Mouse (Mus musculus) stomach, postnatal 0 days (tissue): ENCODE results near the gene Ccdc83. TPM values are rescaled to one million over a fixed set of nuclear protein-coding genes. Genes with fewer than 3 reads are reported as not detected.

Experiments used
- ATAC-seq: fragments of 200-750 bp; cut with Nextera tagmentation; 2 replicates; pipeline ENCODE4 v1.8.0; 2017; ENCODE audit not compliant: low FRiP score, low TSS enrichment
- DNase-seq: peaks from one replicate; pipeline ENCODE4 v3.0.0-alpha.2; 2016; ENCODE audit warnings: low spot score
- H3K27ac ChIP-seq: fragments of 300-500 bp; sonication (generic); replicated peaks from 2 replicates; pipeline ENCODE4 v1.5.1; 2014; ENCODE audit warnings: mild to moderate bottlenecking, control low read depth
- H3K27me3 ChIP-seq: fragments of 300-500 bp; sonication (generic); 2 replicates; pipeline ENCODE4 v1.6.1; 2014; ENCODE audit warnings: low read length; ENCODE audit not compliant: control insufficient read depth, insufficient read depth
- H3K36me3 ChIP-seq: fragments of 300-500 bp; sonication (generic); 2 replicates; pipeline ENCODE4 v1.6.1; 2014; ENCODE audit warnings: low read length, mixed read lengths; ENCODE audit not compliant: control insufficient read depth, insufficient read depth
- H3K4me1 ChIP-seq: fragments of 300-500 bp; sonication (generic); replicated peaks from 2 replicates; pipeline ENCODE4 v1.6.1; 2014; ENCODE audit warnings: antibody characterized with exemption; ENCODE audit not compliant: control insufficient read depth, insufficient read depth
- H3K4me2 ChIP-seq: fragments of 300-500 bp; sonication (generic); replicated peaks from 2 replicates; pipeline ENCODE4 v1.6.1; 2014; ENCODE audit warnings: low read depth, mild to moderate bottlenecking, control low read depth, moderate library complexity
- H3K4me3 ChIP-seq: fragments of 300-500 bp; sonication (generic); 2 replicates; pipeline ENCODE4 v1.5.1; 2014; ENCODE audit warnings: low read depth, low read length, control low read depth
- H3K9ac ChIP-seq: fragments of 300-500 bp; sonication (generic); 2 replicates; pipeline ENCODE4 v1.6.1; 2014; ENCODE audit warnings: mild to moderate bottlenecking, low read length, control low read depth, mixed read lengths
- H3K9me3 ChIP-seq: fragments of 300-500 bp; sonication (generic); 2 replicates; pipeline ENCODE4 v1.6.1; 2016; ENCODE audit warnings: low read length; ENCODE audit not compliant: control insufficient read depth
- CTCF ChIP-seq: IDR thresholded peaks from 2 replicates; pipeline ENCODE4 v1.5.1; 2016; ENCODE audit warnings: antibody characterized with exemption, low read depth, mild to moderate bottlenecking, moderate library complexity
- EP300 ChIP-seq: optimal IDR thresholded peaks from 2 replicates; pipeline ENCODE3; 2016; ENCODE audit warnings: antibody characterized with exemption
- WGBS: fragments of 180-500 bp; shearing (Covaris S2); extraction: QIAGEN DNeasy Blood & Tissue Kit; methylation state at CpG from one replicate; pipeline ENCODE4 v1.1.7; 2014; 5-methylcytosine and 5-hydroxymethylcytosine counted together
- polyA plus RNA-seq: library from polyadenylated mRNA; unstranded; fragments of >200 nt; fragmentation: Nextera tagmentation; extraction: Ambion mirVana; gene quantifications from 2 replicates; pipeline ENCODE4 v1.2.1, GENCODE M21; 2015

Gene Ccdc83
- polyA plus RNA-seq, 1 experiment from 2014 or later, result not detected

DNA sequence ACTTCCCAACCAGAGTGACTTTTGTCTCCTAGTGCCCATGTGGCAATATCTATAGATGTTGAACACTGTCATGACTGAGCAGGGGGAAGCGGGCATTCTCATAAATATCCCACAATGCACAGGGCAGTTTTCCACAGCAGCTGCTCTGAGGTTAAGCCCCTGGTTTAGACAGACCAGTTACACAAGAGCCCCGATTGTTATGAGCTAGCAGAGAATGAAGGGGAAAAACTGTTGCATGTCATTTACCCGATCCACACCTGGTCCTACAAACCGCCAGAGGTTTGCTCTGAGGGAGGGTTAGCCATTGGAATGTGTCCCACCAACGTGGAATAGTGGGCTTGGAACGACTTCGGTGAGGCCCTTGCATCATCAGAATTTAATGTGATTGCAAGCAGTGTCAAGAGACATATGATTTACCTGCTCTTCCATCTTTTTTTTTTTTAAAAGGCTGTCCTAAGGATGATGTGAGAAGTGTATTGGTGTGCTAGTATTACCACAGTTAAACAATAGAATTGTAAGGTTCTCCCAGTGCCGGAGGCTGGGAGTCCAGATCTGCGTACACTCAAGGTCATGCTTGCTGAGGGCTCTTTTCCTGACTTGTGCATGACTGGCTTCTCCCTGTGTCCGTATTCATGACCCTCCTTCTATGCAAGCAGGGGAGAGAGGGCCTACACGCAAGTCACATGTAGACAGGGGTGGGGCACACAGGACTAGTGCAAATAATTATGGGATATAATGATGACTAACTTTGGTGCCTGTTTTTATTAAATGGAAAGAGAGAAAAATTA, 16.4 kb upstream of the Ccdc83 start:
- Histone ChIP-seq H3K9ac (no peak overlapping the region), H3K4me3 (no peak overlapping the region), H3K36me3 (no peaks in the 10 kb centered on the region), H3K9me3 (no peaks in the 10 kb centered on the region), H3K4me1 (peaks cover 3% of the 10 kb centered on the region; the same call in 1 of the 2 replicates), H3K4me2 (no peak overlapping the region), H3K27ac (no peak overlapping the region), H3K27me3 (no peaks in the 10 kb centered on the region)
- DNase-seq (peak; percentile 30), ATAC-seq (peak; percentile 65)
- TF ChIP-seq EP300, result no peak
- no peak for TF ChIP-seq CTCF
- WGBS, result 57% methylated on average over 11 of the region's 11 CpGs

DNA sequence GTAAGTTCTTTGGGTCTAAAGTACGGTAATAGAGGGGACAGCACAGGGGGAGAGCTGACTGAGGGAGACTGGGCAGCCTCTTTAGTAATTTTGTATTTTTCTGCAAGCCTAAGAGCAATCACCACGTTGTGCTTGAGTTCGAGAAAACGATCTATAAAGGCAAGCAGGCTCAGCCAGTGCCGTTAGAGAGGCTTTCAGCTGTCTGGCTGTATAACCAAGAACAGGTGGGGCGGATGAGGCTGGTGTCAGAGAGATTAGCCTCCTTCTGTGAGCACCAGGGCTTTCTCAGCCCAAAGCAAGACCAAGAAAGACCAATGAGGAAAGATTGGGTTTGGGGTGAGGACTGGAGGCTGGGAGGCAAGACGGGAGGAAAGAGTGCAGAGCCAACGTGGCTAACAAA, 15.3 kb upstream of the Ccdc83 start:
- Histone ChIP-seq H3K27ac (no peak overlapping the region), H3K4me2 (no peak overlapping the region), H3K36me3 (no peaks in the 10 kb centered on the region), H3K9me3 (no peaks in the 10 kb centered on the region), H3K4me3 (no peak overlapping the region), H3K9ac (no peak overlapping the region), H3K27me3 (no peaks in the 10 kb centered on the region), H3K4me1 (peaks cover 3% of the 10 kb centered on the region; the same call in 1 of the 2 replicates)
- 49% methylated on average over 8 of the region's 8 CpGs for WGBS
- TF ChIP-seq EP300 (no peak), CTCF (no peak)
- no peak for DNase-seq
- no peak for ATAC-seq

DNA sequence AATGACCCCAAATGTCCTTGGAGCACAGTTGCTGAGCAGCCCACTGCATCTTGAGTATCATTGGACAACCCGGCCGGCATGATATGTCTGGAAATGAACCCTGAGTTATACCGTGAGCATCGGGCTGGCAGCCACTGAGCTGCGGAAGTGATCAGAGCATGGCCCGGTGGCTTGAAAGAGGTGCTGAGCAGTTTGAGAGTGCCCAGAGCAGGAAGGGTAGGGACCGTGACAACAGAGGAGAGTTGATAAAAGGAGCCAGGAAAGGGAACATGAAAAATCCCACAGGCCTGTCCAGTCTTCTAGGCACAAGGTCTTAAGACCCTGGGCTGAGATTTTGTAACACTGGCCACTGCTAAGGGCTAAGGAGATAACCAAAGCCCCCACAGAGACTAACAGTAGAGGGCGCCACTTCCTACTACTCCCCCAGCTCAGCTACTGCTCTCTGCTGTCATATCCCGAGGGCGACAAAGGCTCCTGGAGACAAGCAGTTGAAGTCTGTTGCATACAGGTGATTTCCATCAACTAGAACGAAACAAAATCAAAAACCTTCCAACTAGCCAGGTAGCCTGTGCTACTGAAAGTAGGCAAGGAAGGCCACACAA, 14.8 kb upstream of the Ccdc83 start:
- ATAC-seq (no peak), DNase-seq (peak; percentile 61)
- 71% methylated on average over 11 of the region's 11 CpGs for WGBS
- H3K4me1 ChIP-seq, result peaks cover 3% of the 10 kb centered on the region; the same call in 1 of the 2 replicates
- H3K27me3 ChIP-seq, result no peaks in the 10 kb centered on the region
- TF ChIP-seq EP300 (no peak), CTCF (peak; percentile 73)
- H3K36me3 ChIP-seq, result no peaks in the 10 kb centered on the region
- H3K9me3 ChIP-seq, result no peaks in the 10 kb centered on the region
- H3K9ac ChIP-seq, result no peak overlapping the region
- H3K4me3 ChIP-seq, result no peak overlapping the region
- H3K4me2 ChIP-seq, result no peak overlapping the region
- H3K27ac ChIP-seq, result no peak overlapping the region

DNA sequence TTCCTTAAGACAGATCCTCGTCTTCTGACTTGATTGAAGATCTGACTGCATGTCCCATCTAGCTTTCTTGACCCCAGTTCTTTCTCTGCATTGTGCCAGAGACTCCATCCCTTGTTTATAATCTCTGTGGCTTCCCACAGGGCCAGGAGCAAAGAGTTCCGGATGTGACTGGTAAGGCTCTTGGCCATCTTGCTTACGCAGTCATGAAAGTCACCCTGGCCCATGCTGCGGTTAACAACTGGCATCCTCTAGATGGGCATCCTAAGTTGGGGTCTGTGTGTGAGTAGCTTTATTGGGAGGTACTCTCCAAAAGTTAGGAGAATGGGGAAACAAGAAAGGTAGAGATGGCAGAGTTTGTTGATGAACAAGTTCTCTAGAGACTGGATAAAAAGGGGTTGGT, 13.6 kb upstream of the Ccdc83 start:
- Histone ChIP-seq H3K36me3 (no peaks in the 10 kb centered on the region), H3K9ac (no peak overlapping the region), H3K4me3 (no peak overlapping the region), H3K9me3 (no peaks in the 10 kb centered on the region), H3K4me2 (no peak overlapping the region), H3K27me3 (no peaks in the 10 kb centered on the region), H3K27ac (no peak overlapping the region), H3K4me1 (peaks cover 3% of the 10 kb centered on the region; the same call in 1 of the 2 replicates)
- 87% methylated on average over 4 of the region's 4 CpGs for WGBS
- DNase-seq (no peak), ATAC-seq (no peak)
- TF ChIP-seq CTCF (no peak), EP300 (no peak)

DNA sequence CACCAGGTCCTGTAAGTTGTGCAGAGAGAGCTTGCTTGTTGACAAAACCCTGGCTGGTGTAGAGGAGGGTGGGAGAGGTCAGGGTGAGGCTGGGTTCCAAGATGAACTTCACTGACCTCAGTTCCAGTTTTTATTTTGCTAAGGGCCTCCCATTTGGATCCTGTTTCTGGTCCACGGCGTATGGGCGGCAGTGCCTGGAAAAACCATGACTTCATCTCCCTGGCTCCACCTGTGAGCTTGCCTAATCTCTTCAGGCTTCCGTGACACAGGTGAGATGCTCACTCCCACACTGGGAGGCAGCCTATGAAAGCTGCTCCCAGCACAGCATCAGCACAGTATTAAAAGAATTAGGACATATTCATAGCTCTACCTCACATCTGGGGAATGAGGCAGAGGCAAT, 12.2 kb upstream of the Ccdc83 start:
- H3K27me3 ChIP-seq, result no peaks in the 10 kb centered on the region
- no peak overlapping the region for H3K27ac ChIP-seq
- ATAC-seq (peak; percentile 79), DNase-seq (peak; percentile 55)
- no peak overlapping the region for H3K9ac ChIP-seq
- no peak overlapping the region for H3K4me3 ChIP-seq
- TF ChIP-seq EP300, result no peak
- no peak for TF ChIP-seq CTCF
- H3K36me3 ChIP-seq, result no peaks in the 10 kb centered on the region
- WGBS, result 45% methylated on average over 4 of the region's 4 CpGs
- no peaks in the 10 kb centered on the region for H3K9me3 ChIP-seq
- no peak overlapping the region for H3K4me2 ChIP-seq
- H3K4me1 ChIP-seq, result peaks cover 3% of the 10 kb centered on the region; the same call in 1 of the 2 replicates

DNA sequence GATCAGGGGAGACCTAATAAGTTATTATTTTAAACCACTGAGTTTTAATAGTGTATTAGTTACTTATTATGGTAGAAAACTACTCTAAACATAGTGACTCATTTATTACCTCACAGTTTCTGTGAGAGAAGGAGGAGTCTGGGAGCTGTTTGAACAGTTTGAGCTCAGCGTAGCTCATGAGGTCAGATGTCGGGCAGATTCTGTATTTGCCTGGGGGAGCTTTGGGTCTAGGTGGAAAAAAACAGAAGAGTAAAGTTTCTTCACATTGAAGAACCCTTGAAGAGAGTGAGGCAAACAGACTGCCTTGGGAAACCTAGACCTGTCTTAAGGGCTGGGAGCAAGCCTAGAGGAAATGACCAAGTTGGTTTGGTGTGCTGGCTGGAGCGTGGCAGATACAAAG, 11.7 kb upstream of the Ccdc83 start:
- no peak overlapping the region for H3K9ac ChIP-seq
- H3K27ac ChIP-seq, result no peak overlapping the region
- peaks cover 3% of the 10 kb centered on the region; the same call in 1 of the 2 replicates for H3K4me1 ChIP-seq
- ATAC-seq, result peak; percentile 38
- DNase-seq, result no peak
- 64% methylated on average over 3 of the region's 3 CpGs for WGBS
- TF ChIP-seq CTCF (no peak), EP300 (no peak)
- no peak overlapping the region for H3K4me2 ChIP-seq
- H3K9me3 ChIP-seq, result no peaks in the 10 kb centered on the region
- H3K36me3 ChIP-seq, result no peaks in the 10 kb centered on the region
- no peaks in the 10 kb centered on the region for H3K27me3 ChIP-seq
- H3K4me3 ChIP-seq, result no peak overlapping the region
